ENCODE assay signal across 12 mouse cellular contexts in genomic region chr9:97051176-97051575, GRCm38 (mm10). TPM values are rescaled to one million over a fixed set of nuclear protein-coding genes. Genes with fewer than 3 reads are reported as not detected.
DNase-seq lines count a peak whose midpoint lies in the region; ATAC-seq lines count a peak whose summit lies in the region.
"Had no signal": no experiment of that assay in that cellular context is flagged by ENCODE, and none has a peak within 500 bp of the region (broad histone marks: within the 10 kb centered on the region; RNA-seq: fewer than 3 reads in every experiment).

No protein-coding gene starts in this region.

- no peaks in the 10 kb centered on the region for H3K9me3 ChIP-seq in embryonic facial prominence, embryonic 10.5 days
- no peaks in the 10 kb centered on the region for H3K9me3 ChIP-seq in hindbrain, embryonic 11.5 days (ENCODE audit: control insufficient read depth, low read length)
- H3K9me3 ChIP-seq in midbrain, embryonic 12.5 days: 0 out of 2 replicates have a peak, but pooled peaks cover 4% of the 10 kb centered on the region
- H3K9me3 ChIP-seq: heart, embryonic 10.5 days had no signal

- H3K9ac ChIP-seq in hindbrain, embryonic 11.5 days (ENCODE audit: low read depth, low read length): peak overlapping the region; percentile 19; the same call in 1 of the 2 replicates
- H3K9ac ChIP-seq in midbrain, embryonic 12.5 days (replicated peaks): no peak overlapping the region

- H3K4me3 ChIP-seq in embryonic facial prominence, embryonic 10.5 days: no peak overlapping the region
- no peak overlapping the region for H3K4me3 ChIP-seq in hindbrain, embryonic 11.5 days (ENCODE audit: low read depth, low read length)
- no peak overlapping the region for H3K4me3 ChIP-seq in midbrain, embryonic 12.5 days
- H3K4me3 ChIP-seq: heart, embryonic 10.5 days had no signal

- H3K4me2 ChIP-seq in hindbrain, embryonic 11.5 days (replicated peaks; ENCODE audit: low read depth, low read length): no peak overlapping the region
- H3K4me2 ChIP-seq in midbrain, embryonic 12.5 days (replicated peaks): peak overlapping the region; percentile 13; the same call in 1 of the 2 replicates

- whole genome bisulfite sequencing in embryonic facial prominence, embryonic 10.5 days: 33% methylated on average over 8 of the region's 8 CpGs
- 15% methylated on average over 8 of the region's 8 CpGs for WGBS in hindbrain, embryonic 11.5 days
- WGBS in midbrain, embryonic 12.5 days: 17% methylated on average over 8 of the region's 8 CpGs

- peak; percentile 11 for DNase-seq in 3134 (ENCODE audit: extremely low read depth, insufficient read length, low spot score)
- peak; percentile 58 for DNase-seq in embryonic facial prominence, embryonic 10.5 days (ENCODE audit: low spot score)
- peak; percentile 77 for DNase-seq in hindbrain, embryonic 11.5 days (ENCODE audit: low spot score)
- no peak for DNase-seq in spleen, adult 18-20 months
- DNase-seq in frontal cortex, postnatal 14 days (ENCODE audit: low spot score in 2 of 2): no peak
- no peak for DNase-seq in right cerebral cortex, postnatal 36 days (ENCODE audit: low spot score in 2 of 2)
- DNase-seq: cerebellum, postnatal 14 days had no signal

- H3K27me3 ChIP-seq in embryonic facial prominence, embryonic 10.5 days (replicated peaks; ENCODE audit: low read depth, poor library complexity, severe bottlenecking): no peaks in the 10 kb centered on the region
- no peaks in the 10 kb centered on the region for H3K27me3 ChIP-seq in hindbrain, embryonic 11.5 days (ENCODE audit: control insufficient read depth, insufficient read depth, low read length)
- no peaks in the 10 kb centered on the region for H3K27me3 ChIP-seq in midbrain, embryonic 12.5 days

- peak; percentile 94 for ATAC-seq in hindbrain, embryonic 11.5 days (ENCODE audit: low FRiP score)
- peak; percentile 93 for ATAC-seq in midbrain, embryonic 12.5 days (ENCODE audit: low FRiP score, low read depth)
- no peak for ATAC-seq in granulocyte monocyte progenitor cell, adult 5-6 weeks (replicated peaks; ENCODE audit: poor library complexity, severe bottlenecking)
- ATAC-seq: intestine, embryonic 16.5 days had no signal

- H3K4me1 ChIP-seq in embryonic facial prominence, embryonic 10.5 days: peaks cover 27% of the 10 kb centered on the region
- peaks cover 8% of the 10 kb centered on the region; the same call in 1 of the 2 replicates for H3K4me1 ChIP-seq in hindbrain, embryonic 11.5 days (replicated peaks; ENCODE audit: control insufficient read depth, insufficient read depth, low read length)
- H3K4me1 ChIP-seq in midbrain, embryonic 12.5 days: peaks cover 21% of the 10 kb centered on the region

- H3K27ac ChIP-seq in embryonic facial prominence, embryonic 10.5 days (replicated peaks): peak overlapping the region; percentile 77
- H3K27ac ChIP-seq in hindbrain, embryonic 11.5 days (ENCODE audit: low read depth, low read length): peak overlapping the region; percentile 67; the same call in 1 of the 2 replicates
- peak overlapping the region; percentile 75 for H3K27ac ChIP-seq in midbrain, embryonic 12.5 days (replicated peaks)
- H3K27ac ChIP-seq: heart, embryonic 10.5 days; macrophage had no signal

- H3K36me3 ChIP-seq in embryonic facial prominence, embryonic 10.5 days (replicated peaks): no peaks in the 10 kb centered on the region
- no peaks in the 10 kb centered on the region for H3K36me3 ChIP-seq in hindbrain, embryonic 11.5 days (ENCODE audit: control insufficient read depth, insufficient read depth, low read length)
- H3K36me3 ChIP-seq in midbrain, embryonic 12.5 days: no peaks in the 10 kb centered on the region
- H3K36me3 ChIP-seq: heart, embryonic 10.5 days had no signal

RNA-seq across cellular contexts. Expression of gene Spsb4, which starts 32.5 kb away (rescaled TPM):
- polyA plus RNA-seq in embryonic facial prominence, embryonic 10.5 days (2016; fragmentation: Nextera tagmentation; extraction: Ambion mirVana): 102 and 123 TPM in 2 replicates
- polyA plus RNA-seq in hindbrain, embryonic 11.5 days (2014; fragmentation: Nextera tagmentation; extraction: Ambion mirVana): 85.4 and 99.3 TPM in 2 replicates
- polyA plus RNA-seq in midbrain, embryonic 12.5 days (2016; fragmentation: Nextera tagmentation; extraction: Ambion mirVana): 122 and 126 TPM in 2 replicates
- 3.1 and 3.9 TPM in 2 replicates for total RNA-seq in granulocyte monocyte progenitor cell, adult 5-6 weeks (2014; fragmentation: Nextera tagmentation)
- total RNA-seq in granulocyte monocyte progenitor cell, adult 5-6 weeks (2017): 5.5 and 6.1 TPM in 2 replicates

RNA-seq across cellular contexts. Expression of gene Slc25a36, which starts 59.8 kb away (rescaled TPM):
- polyA plus RNA-seq in embryonic facial prominence, embryonic 10.5 days (2016; fragmentation: Nextera tagmentation; extraction: Ambion mirVana): 70.9 and 71.8 TPM in 2 replicates
- polyA plus RNA-seq in hindbrain, embryonic 11.5 days (2014; fragmentation: Nextera tagmentation; extraction: Ambion mirVana): 79.1 and 91.0 TPM in 2 replicates
- 91.7 and 91.8 TPM in 2 replicates for polyA plus RNA-seq in midbrain, embryonic 12.5 days (2016; fragmentation: Nextera tagmentation; extraction: Ambion mirVana)
- total RNA-seq in granulocyte monocyte progenitor cell, adult 5-6 weeks (2014; fragmentation: Nextera tagmentation): 49.8 and 53.9 TPM in 2 replicates
- 57.5 and 69.2 TPM in 2 replicates for total RNA-seq in granulocyte monocyte progenitor cell, adult 5-6 weeks (2017)

Comparison
In these comparisons a context has a peak if more than half of its experiments do, and no peak if none do; other contexts are left out.
1. DNase-seq: peak in 3134 (single experiment), embryonic facial prominence, embryonic 10.5 days (single experiment) and hindbrain, embryonic 11.5 days (single experiment); none in spleen, adult 18-20 months (0 of 2), frontal cortex, postnatal 14 days (0 of 2) and right cerebral cortex, postnatal 36 days (0 of 2).
2. Peak in every context shown above with its lines, with median percentiles within 50 percentile points of each other: H3K27ac ChIP-seq.